Mouse (Mus musculus) E14TG2a.4 (cell line): ENCODE results near the gene Ufd1.
"Not testable (repeated sequence)": the region's sequence is repeated elsewhere in the genome, so short reads cannot be mapped to it uniquely, and the experiment has no call there.

ENCODE experiments used
- CTCF ChIP-seq: conservative IDR thresholded peaks from 2 replicates; pipeline ENCODE4 v1.5.1; 2014; ENCODE audit warnings: low read length
- POU5F1 ChIP-seq: IDR thresholded peaks from 2 replicates; pipeline ENCODE4 v1.6.1; 2014; ENCODE audit warnings: low read length, borderline replicate concordance

- not testable (repeated sequence) for TF ChIP-seq CTCF, POU5F1
Observed at GRCm38 (mm10) chr16:18849521-18850190, 38.1 kb downstream of the Ufd1 start.
